Mouse (Mus musculus): ENCODE data around the gene Epha6. TPM values are rescaled to one million over a fixed set of nuclear protein-coding genes. Genes with fewer than 3 reads are reported as not detected.
A peak's percentile ranks its signal among the peaks of the same experiment; 100 is the strongest.

Epha6 gene
- polyA plus RNA-seq, 1 experiment from 2014 or later: 0.16 TPM

DNA sequence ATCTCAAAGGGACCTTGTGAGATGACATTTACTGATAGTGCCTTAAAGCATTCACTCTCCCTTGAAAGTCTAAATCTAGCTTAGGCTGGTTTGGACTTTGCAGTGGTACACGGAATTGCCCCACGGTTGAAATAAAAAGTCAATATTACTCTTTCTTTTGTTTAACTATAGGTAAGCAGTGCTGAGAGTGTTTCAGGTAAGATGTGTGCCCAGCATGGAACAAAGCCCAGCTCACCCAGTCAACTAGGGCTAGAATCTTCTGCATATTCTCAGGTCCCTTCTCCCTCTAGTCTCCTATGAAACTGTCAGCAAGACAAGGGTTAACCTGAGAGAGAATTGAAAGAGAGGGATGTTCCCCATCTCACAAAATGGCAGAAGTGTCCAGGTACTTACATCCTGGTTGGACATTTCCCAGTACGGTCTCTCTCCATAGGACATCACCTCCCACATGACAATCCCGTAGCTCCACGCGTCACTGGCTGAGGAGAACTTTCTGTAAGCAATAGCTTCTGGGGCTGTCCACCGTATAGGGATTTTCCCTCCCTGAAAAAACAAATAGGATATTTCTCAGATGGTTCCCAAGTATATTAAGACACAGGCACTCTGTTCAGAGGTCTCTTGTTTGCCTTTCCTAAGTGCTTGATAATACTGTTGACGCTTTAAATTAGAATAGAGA lies 923.0 kb downstream of the Epha6 start:
- Histone ChIP-seq H3K4me2 (replicated peaks; ENCODE audit: low read depth) (no peak overlapping the region), H3K36me3 (ENCODE audit: control insufficient read depth, insufficient read depth) (no peaks in the 10 kb centered on the region), H3K27me3 (replicated peaks; ENCODE audit: control insufficient read depth, insufficient read depth, low read length) (no peaks in the 10 kb centered on the region), H3K9me3 (ENCODE audit: control insufficient read depth) (no peaks in the 10 kb centered on the region), H3K27ac (ENCODE audit: low read depth, low read length) (no peak overlapping the region), H3K9ac (ENCODE audit: low read depth, low read length) (no peak overlapping the region), H3K4me1 (replicated peaks; ENCODE audit: control insufficient read depth, insufficient read depth, low read length) (no peaks in the 10 kb centered on the region), H3K4me3 (ENCODE audit: low read depth, low read length) (no peak overlapping the region)
- WGBS: 64% methylated on average over 8 of the region's 8 CpGs
- ATAC-seq: no peak
- TF ChIP-seq CTCF (IDR thresholded peaks at IDR 0.05; ENCODE audit: low read depth): no peak

DNA sequence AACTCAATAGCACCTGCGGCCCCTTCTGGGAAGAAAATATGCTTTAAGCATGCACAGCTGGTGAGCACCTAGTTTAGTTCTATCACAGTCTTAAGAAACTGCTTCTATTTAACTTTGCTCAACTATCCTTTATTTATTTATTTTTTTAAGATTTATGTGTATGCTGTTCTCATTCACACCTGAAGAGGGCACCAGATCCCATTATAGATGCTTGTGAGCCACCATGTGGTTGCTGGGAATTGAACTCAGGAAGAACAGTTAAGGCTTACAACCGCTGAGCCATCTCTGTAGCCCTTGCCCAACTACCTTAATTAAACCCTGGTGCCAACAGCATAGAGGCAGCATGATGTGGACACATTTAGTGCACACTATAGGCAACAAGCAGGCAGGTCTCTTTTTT lies 938.4 kb downstream of the Epha6 start:
- H3K4me2 ChIP-seq (replicated peaks; ENCODE audit: low read depth): no peak overlapping the region
- no peaks in the 10 kb centered on the region for H3K4me1 ChIP-seq (replicated peaks; ENCODE audit: control insufficient read depth, insufficient read depth, low read length)
- no peak for TF ChIP-seq CTCF (IDR thresholded peaks at IDR 0.05; ENCODE audit: low read depth)
- H3K4me3 ChIP-seq (ENCODE audit: low read depth, low read length): no peak overlapping the region
- H3K36me3 ChIP-seq (ENCODE audit: control insufficient read depth, insufficient read depth): no peaks in the 10 kb centered on the region
- H3K9ac ChIP-seq (ENCODE audit: low read depth, low read length): no peak overlapping the region
- no peaks in the 10 kb centered on the region for H3K9me3 ChIP-seq (ENCODE audit: control insufficient read depth)
- 89% methylated on average over 2 of the region's 2 CpGs for WGBS
- H3K27ac ChIP-seq (ENCODE audit: low read depth, low read length): no peak overlapping the region
- H3K27me3 ChIP-seq (replicated peaks; ENCODE audit: control insufficient read depth, insufficient read depth, low read length): no peaks in the 10 kb centered on the region
- ATAC-seq: no peak

DNA sequence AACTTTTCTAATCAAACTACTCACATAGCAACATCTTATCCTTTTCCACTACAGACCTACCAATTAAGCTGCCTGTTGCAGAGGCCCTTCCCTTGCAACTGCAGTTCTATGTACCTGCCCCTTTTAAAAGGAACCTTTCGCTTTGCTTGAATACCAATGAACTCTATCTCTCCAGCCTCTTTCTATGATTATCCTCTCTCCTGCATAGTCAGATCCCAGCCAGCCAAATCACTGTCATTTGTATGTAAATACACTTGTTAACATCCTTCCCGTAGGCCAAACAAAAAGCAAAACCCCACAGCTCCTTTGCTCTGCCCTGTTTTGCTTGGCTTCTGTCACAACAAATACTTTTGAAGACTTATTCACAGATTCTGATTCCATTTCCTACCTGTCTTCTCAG lies 961.6 kb downstream of the Epha6 start:
- H3K27me3 ChIP-seq (replicated peaks; ENCODE audit: control insufficient read depth, insufficient read depth, low read length): no peaks in the 10 kb centered on the region
- TF ChIP-seq CTCF (IDR thresholded peaks at IDR 0.05; ENCODE audit: low read depth): no peak
- no peak overlapping the region for H3K4me2 ChIP-seq (replicated peaks; ENCODE audit: low read depth)
- no peak for ATAC-seq
- no peak overlapping the region for H3K4me3 ChIP-seq (ENCODE audit: low read depth, low read length)
- no peak overlapping the region for H3K9ac ChIP-seq (ENCODE audit: low read depth, low read length)
- H3K36me3 ChIP-seq (ENCODE audit: control insufficient read depth, insufficient read depth): no peaks in the 10 kb centered on the region
- WGBS: 48% methylated on average over 2 of the region's 2 CpGs
- H3K9me3 ChIP-seq (ENCODE audit: control insufficient read depth): no peaks in the 10 kb centered on the region
- H3K4me1 ChIP-seq (replicated peaks; ENCODE audit: control insufficient read depth, insufficient read depth, low read length): no peaks in the 10 kb centered on the region
- H3K27ac ChIP-seq (ENCODE audit: low read depth, low read length): no peak overlapping the region

DNA sequence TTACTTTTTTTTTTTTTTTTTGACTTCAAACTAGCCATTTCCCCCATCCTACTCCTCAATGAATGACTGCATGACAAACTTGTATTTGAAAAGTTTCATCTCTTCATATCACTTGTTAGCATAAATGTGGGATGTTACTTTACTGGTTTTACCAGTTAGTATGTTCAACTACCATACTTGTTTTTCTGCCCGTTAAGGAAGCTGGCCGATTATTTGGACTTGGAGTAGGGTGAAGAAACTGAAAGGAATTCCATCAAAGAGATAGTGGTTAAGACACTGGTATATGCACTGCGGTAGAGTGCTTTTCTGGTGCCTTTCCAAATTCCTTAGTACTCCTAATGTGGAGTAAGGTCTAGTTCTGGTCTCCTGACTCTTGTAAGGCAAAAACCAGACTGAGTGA lies 965.3 kb downstream of the Epha6 start:
- Histone ChIP-seq H3K36me3 (ENCODE audit: control insufficient read depth, insufficient read depth) (no peaks in the 10 kb centered on the region), H3K9me3 (ENCODE audit: control insufficient read depth) (no peaks in the 10 kb centered on the region), H3K4me2 (replicated peaks; ENCODE audit: low read depth) (no peak overlapping the region), H3K9ac (ENCODE audit: low read depth, low read length) (no peak overlapping the region), H3K4me1 (replicated peaks; ENCODE audit: control insufficient read depth, insufficient read depth, low read length) (no peaks in the 10 kb centered on the region), H3K4me3 (ENCODE audit: low read depth, low read length) (no peak overlapping the region), H3K27ac (ENCODE audit: low read depth, low read length) (no peak overlapping the region), H3K27me3 (replicated peaks; ENCODE audit: control insufficient read depth, insufficient read depth, low read length) (no peaks in the 10 kb centered on the region)
- whole genome bisulfite sequencing: 90% methylated on average over 3 of the region's 3 CpGs
- ATAC-seq: no peak
- no peak for TF ChIP-seq CTCF (IDR thresholded peaks at IDR 0.05; ENCODE audit: low read depth)

DNA sequence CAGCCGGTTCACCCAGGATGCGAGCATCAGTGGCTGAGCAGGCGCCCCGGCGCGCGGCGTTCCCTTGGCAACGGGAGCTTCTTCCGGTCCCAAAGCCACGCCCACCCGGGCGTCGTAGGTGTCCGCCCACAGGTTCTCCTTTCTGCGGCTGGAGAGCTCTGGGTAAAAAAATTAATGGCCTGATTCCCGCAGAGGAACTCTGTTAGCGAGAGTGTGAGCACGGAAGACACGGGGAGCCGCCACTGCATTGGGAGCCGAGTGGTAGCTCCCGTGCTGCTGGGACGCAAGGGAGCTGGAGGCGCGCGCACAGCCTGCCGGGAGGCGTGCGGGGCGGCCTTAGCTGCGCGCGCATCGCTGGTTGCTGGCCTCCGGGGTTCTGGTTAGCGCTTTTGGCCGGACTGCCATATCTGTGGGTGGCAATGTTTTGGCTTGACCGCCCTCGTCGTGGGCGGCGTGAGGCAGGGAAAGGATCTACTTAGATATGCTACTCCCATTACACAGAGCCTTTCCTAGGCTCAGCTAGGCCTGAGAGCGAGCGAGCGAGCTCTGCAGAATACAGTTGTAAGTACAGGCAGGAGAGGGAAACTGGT lies 966.1 kb downstream of the Epha6 start, which contains the start of gene Arl6:
Arl6 (minus strand) TSS at position 290 of the 590 bp plus-strand sequence.
- no peaks in the 10 kb centered on the region for H3K4me1 ChIP-seq (replicated peaks; ENCODE audit: control insufficient read depth, insufficient read depth, low read length)
- WGBS: under 1% methylated on average over 46 of the region's 46 CpGs
- no peaks in the 10 kb centered on the region for H3K36me3 ChIP-seq (ENCODE audit: control insufficient read depth, insufficient read depth)
- no peaks in the 10 kb centered on the region for H3K9me3 ChIP-seq (ENCODE audit: control insufficient read depth)
- peak within 1 kb of the TSS; percentile 90 for H3K27ac ChIP-seq (ENCODE audit: low read depth, low read length)
- H3K4me3 ChIP-seq (ENCODE audit: low read depth, low read length): peak within 1 kb of the TSS; percentile 74
- TF ChIP-seq CTCF (IDR thresholded peaks at IDR 0.05; ENCODE audit: low read depth): no peak
- peak; percentile 99 for ATAC-seq
- peak within 1 kb of the TSS; percentile 58 for H3K9ac ChIP-seq (ENCODE audit: low read depth, low read length)
- H3K27me3 ChIP-seq (replicated peaks; ENCODE audit: control insufficient read depth, insufficient read depth, low read length): no peaks in the 10 kb centered on the region
- peak within 1 kb of the TSS; percentile 84 for H3K4me2 ChIP-seq (replicated peaks; ENCODE audit: low read depth)

DNA sequence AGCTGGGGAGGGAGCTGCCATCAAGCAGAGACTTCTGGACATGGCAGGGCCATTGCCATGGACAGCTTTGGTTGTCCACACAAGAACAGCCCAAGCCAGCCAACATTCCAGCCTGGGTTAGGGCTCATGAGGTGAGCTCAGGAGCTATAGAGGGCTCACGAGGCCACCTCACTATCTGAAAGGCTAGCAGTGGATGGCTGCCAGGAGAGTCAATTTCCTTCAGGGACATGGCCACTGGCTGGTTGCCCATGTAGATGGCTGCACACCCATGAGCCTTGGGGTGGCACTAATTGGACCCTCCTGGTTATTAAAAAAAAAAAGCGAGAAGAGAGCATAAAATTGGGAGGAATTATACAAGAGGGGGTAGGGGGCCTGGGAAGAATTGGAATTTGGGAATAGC lies 970.7 kb downstream of the Epha6 start:
- ATAC-seq: no peak
- WGBS: 88% methylated on average over 2 of the region's 2 CpGs
- Histone ChIP-seq H3K27ac (ENCODE audit: low read depth, low read length) (no peak overlapping the region), H3K27me3 (replicated peaks; ENCODE audit: control insufficient read depth, insufficient read depth, low read length) (no peaks in the 10 kb centered on the region), H3K4me3 (ENCODE audit: low read depth, low read length) (no peak overlapping the region), H3K9ac (ENCODE audit: low read depth, low read length) (no peak overlapping the region), H3K9me3 (ENCODE audit: control insufficient read depth) (no peaks in the 10 kb centered on the region), H3K36me3 (ENCODE audit: control insufficient read depth, insufficient read depth) (no peaks in the 10 kb centered on the region), H3K4me2 (replicated peaks; ENCODE audit: low read depth) (no peak overlapping the region), H3K4me1 (replicated peaks; ENCODE audit: control insufficient read depth, insufficient read depth, low read length) (no peaks in the 10 kb centered on the region)
- no peak for TF ChIP-seq CTCF (IDR thresholded peaks at IDR 0.05; ENCODE audit: low read depth)

Data from intestine, postnatal 0 days (tissue).